Mouse (Mus musculus): ENCODE measurements around the gene Scrn2.

The Scrn2 gene

GRCm38 (mm10) chr11:97017696-97018582 is 11.8 kb upstream of the Scrn2 start:
- 2% methylated on average over 36 of the region's 36 CpGs for WGBS

- WGBS: 2% methylated on average over 63 of the region's 68 CpGs
These were observed 11.0 kb upstream of the Scrn2 start for GRCm38 (mm10) chr11:97018583-97019344.

- WGBS: 9% methylated on average over 13 of the region's 13 CpGs
These were observed 10.4 kb upstream of the Scrn2 start for GRCm38 (mm10) chr11:97019345-97019708.

GRCm38 (mm10) chr11:97021121-97021765 is 8.5 kb upstream of the Scrn2 start:
- 1% methylated on average over 27 of the region's 27 CpGs for WGBS

GRCm38 (mm10) chr11:97021873-97022484 is 7.8 kb upstream of the Scrn2 start:
- WGBS: under 1% methylated on average over 50 of the region's 50 CpGs

GRCm38 (mm10) chr11:97024977-97025376 is 4.8 kb upstream of the Scrn2 start:
- 79% methylated on average over 10 of the region's 10 CpGs for WGBS

- 12% methylated on average over 17 of the region's 17 CpGs for WGBS
These were observed 3.9 kb upstream of the Scrn2 start for GRCm38 (mm10) chr11:97025721-97026344.

GRCm38 (mm10) chr11:97030426-97030825 is 688 bp downstream of the Scrn2 start:
- 27% methylated on average over 15 of the region's 15 CpGs for WGBS

GRCm38 (mm10) chr11:97031977-97032376 is 2.2 kb downstream of the Scrn2 start:
- 85% methylated on average over 12 of the region's 12 CpGs for WGBS

- 97% methylated on average over 4 of the region's 4 CpGs for WGBS
These were observed 2.8 kb downstream of the Scrn2 start for GRCm38 (mm10) chr11:97032499-97032898.

- 90% methylated on average over 4 of the region's 4 CpGs for WGBS
These were observed 4.0 kb downstream of the Scrn2 start for GRCm38 (mm10) chr11:97033781-97034180.

GRCm38 (mm10) chr11:97036141-97036540 is 6.4 kb downstream of the Scrn2 start:
- WGBS: 56% methylated on average over 5 of the region's 5 CpGs

GRCm38 (mm10) chr11:97038881-97039280 is 9.1 kb downstream of the Scrn2 start:
- 72% methylated on average over 7 of the region's 7 CpGs for WGBS

- WGBS: 41% methylated on average over 12 of the region's 12 CpGs
These were observed 10.7 kb downstream of the Scrn2 start for GRCm38 (mm10) chr11:97040301-97041021.

GRCm38 (mm10) chr11:97041022-97041899 is 11.5 kb downstream of the Scrn2 start, which contains the start of the genes Lrrc46 and Mrpl10:
TSS of gene Lrrc46 (minus strand) at chr11:97041407.
TSS of gene Mrpl10 (plus strand) at chr11:97041560.
- under 1% methylated on average over 45 of the region's 48 CpGs for WGBS

GRCm38 (mm10) chr11:97044902-97045301 is 15.2 kb downstream of the Scrn2 start:
- 51% methylated on average over 8 of the region's 8 CpGs for WGBS

- WGBS: 85% methylated on average over 7 of the region's 7 CpGs
These were observed 16.1 kb downstream of the Scrn2 start for GRCm38 (mm10) chr11:97045861-97046260.

GRCm38 (mm10) chr11:97048090-97048650 is 18.4 kb downstream of the Scrn2 start:
- 65% methylated on average over 8 of the region's 8 CpGs for WGBS

GRCm38 (mm10) chr11:97049492-97050085 is 19.9 kb downstream of the Scrn2 start:
- WGBS: 76% methylated on average over 6 of the region's 6 CpGs

Measured in cerebral cortex, adult 2 months (tissue).